Mouse (Mus musculus): ENCODE results near the gene Gm40193. TPM values are rescaled to one million over a fixed set of nuclear protein-coding genes. Genes with fewer than 3 reads are reported as not detected.
"Not testable (repeated sequence)": the region's sequence is repeated elsewhere in the genome, so short reads cannot be mapped to it uniquely, and the experiment has no call there.

Gene Gm40193
- polyA plus RNA-seq, 2 experiments: 1.2 TPM; not detected in 1

- peaks cover 5% of the 10 kb centered on the region for H3K4me1 ChIP-seq (ENCODE audit: control insufficient read depth, insufficient read depth, low read length)
- peak overlapping the region; percentile 72; the same call in 1 of the 2 replicates for H3K9ac ChIP-seq (ENCODE audit: low read depth, low read length, severe bottlenecking)
- H3K9me3 ChIP-seq (ENCODE audit: control insufficient read depth, low read length): no peaks in the 10 kb centered on the region
- H3K36me3 ChIP-seq (ENCODE audit: control insufficient read depth, insufficient read depth, low read length): peaks cover 26% of the 10 kb centered on the region
- H3K27me3 ChIP-seq (ENCODE audit: control insufficient read depth, insufficient read depth, low read length): no peaks in the 10 kb centered on the region
- TF ChIP-seq POLR2A (IDR thresholded peaks at IDR 0.05; ENCODE audit: borderline replicate concordance, extremely low read depth, insufficient read depth, insufficient read length): no peak
- H3K4me2 ChIP-seq (replicated peaks; ENCODE audit: low read depth, low read length, severe bottlenecking): peak overlapping the region; percentile 79
- DNase-seq (ENCODE audit: low spot score) (no peak), ATAC-seq (ENCODE audit: low FRiP score, low read depth) (no peak)
- peak overlapping the region; percentile 65 for H3K4me3 ChIP-seq (replicated peaks; ENCODE audit: low read length)
- WGBS: 90% methylated on average over 12 of the region's 12 CpGs
- no peak overlapping the region for H3K27ac ChIP-seq (replicated peaks; ENCODE audit: low read depth, low read length)
Observed at GRCm38 (mm10) chr11:70526211-70526610, 6.5 kb downstream of the Gm40193 start.

DNA sequence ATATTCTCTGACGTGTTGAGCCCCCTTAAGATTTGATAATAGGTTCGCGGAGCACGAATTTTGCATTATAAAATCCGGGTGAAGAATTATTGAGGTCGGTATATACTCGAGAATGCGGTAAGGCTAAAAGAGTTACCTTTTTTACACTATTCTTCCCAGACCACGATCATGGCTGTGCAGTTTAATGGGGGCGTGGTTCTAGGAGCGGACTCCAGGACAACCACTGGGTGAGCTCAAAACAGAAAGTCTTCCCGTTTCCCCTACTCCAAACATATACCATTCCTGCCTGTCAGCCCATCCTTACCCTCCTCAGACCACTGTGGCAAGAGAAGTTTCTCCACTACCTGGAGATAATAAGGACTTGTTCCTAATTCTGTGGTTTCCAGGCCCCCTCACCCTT is 7.0 kb downstream of the Gm40193 start:
- TF ChIP-seq POLR2A (IDR thresholded peaks at IDR 0.05; ENCODE audit: borderline replicate concordance, extremely low read depth, insufficient read depth, insufficient read length): no peak
- peaks cover 5% of the 10 kb centered on the region for H3K4me1 ChIP-seq (ENCODE audit: control insufficient read depth, insufficient read depth, low read length)
- peaks cover 26% of the 10 kb centered on the region for H3K36me3 ChIP-seq (ENCODE audit: control insufficient read depth, insufficient read depth, low read length)
- 1% methylated on average over 12 of the region's 12 CpGs for WGBS
- peak overlapping the region; percentile 72 for H3K9ac ChIP-seq (ENCODE audit: low read depth, low read length, severe bottlenecking)
- H3K27ac ChIP-seq (replicated peaks; ENCODE audit: low read depth, low read length): no peak overlapping the region
- peak overlapping the region; percentile 79 for H3K4me2 ChIP-seq (replicated peaks; ENCODE audit: low read depth, low read length, severe bottlenecking)
- H3K9me3 ChIP-seq (ENCODE audit: control insufficient read depth, low read length): no peaks in the 10 kb centered on the region
- no peak for DNase-seq (ENCODE audit: low spot score)
- peak overlapping the region; percentile 65 for H3K4me3 ChIP-seq (replicated peaks; ENCODE audit: low read length)
- peak; percentile 28; the same call in 1 of the 2 replicates for ATAC-seq (ENCODE audit: low FRiP score, low read depth)
- no peaks in the 10 kb centered on the region for H3K27me3 ChIP-seq (ENCODE audit: control insufficient read depth, insufficient read depth, low read length)

- H3K27ac ChIP-seq (replicated peaks; ENCODE audit: low read depth, low read length): no peak within 1 kb of the TSS
- peak; percentile 99 for DNase-seq (ENCODE audit: low spot score)
- under 1% methylated on average over 25 of the region's 26 CpGs for WGBS
- peak within 1 kb of the TSS; percentile 72 for H3K9ac ChIP-seq (ENCODE audit: low read depth, low read length, severe bottlenecking)
- peak within 1 kb of the TSS; percentile 65 for H3K4me3 ChIP-seq (replicated peaks; ENCODE audit: low read length)
- peak within 1 kb of the TSS; percentile 79 for H3K4me2 ChIP-seq (replicated peaks; ENCODE audit: low read depth, low read length, severe bottlenecking)
- peak; percentile 89; the same call in 1 of the 2 replicates for TF ChIP-seq POLR2A (IDR thresholded peaks at IDR 0.05; ENCODE audit: borderline replicate concordance, extremely low read depth, insufficient read depth, insufficient read length)
- H3K4me1 ChIP-seq (ENCODE audit: control insufficient read depth, insufficient read depth, low read length): peaks cover 5% of the 10 kb centered on the region
- no peaks in the 10 kb centered on the region for H3K9me3 ChIP-seq (ENCODE audit: control insufficient read depth, low read length)
- no peaks in the 10 kb centered on the region for H3K27me3 ChIP-seq (ENCODE audit: control insufficient read depth, insufficient read depth, low read length)
- peak; percentile 94 for ATAC-seq (ENCODE audit: low FRiP score, low read depth)
- H3K36me3 ChIP-seq (ENCODE audit: control insufficient read depth, insufficient read depth, low read length): peaks cover 26% of the 10 kb centered on the region
Observed at GRCm38 (mm10) chr11:70525184-70525678, 7.5 kb downstream of the Gm40193 start, which contains the start of gene Psmb6. TSS of gene Psmb6 (plus strand) at chr11:70525367.

DNA sequence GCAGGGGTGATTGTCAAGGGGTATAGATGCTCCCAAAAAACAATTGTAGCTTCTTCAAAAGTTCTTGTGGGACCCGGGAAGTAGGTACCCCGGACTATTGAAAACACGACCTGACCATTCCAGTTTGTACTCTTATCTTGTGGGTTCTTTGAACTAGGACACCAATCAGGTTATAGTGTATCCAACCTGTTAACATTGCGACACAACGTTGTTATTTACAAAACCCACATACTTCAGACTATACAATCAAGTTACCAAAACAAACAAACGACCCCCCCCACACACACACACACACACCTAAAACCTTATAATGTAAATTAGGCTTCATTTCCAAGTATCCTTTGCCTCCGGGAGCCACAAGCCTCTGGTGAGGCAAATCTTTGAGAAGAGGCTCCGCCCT is 8.0 kb downstream of the Gm40193 start:
- peak; percentile 16 for ATAC-seq (ENCODE audit: low FRiP score, low read depth)

DNA sequence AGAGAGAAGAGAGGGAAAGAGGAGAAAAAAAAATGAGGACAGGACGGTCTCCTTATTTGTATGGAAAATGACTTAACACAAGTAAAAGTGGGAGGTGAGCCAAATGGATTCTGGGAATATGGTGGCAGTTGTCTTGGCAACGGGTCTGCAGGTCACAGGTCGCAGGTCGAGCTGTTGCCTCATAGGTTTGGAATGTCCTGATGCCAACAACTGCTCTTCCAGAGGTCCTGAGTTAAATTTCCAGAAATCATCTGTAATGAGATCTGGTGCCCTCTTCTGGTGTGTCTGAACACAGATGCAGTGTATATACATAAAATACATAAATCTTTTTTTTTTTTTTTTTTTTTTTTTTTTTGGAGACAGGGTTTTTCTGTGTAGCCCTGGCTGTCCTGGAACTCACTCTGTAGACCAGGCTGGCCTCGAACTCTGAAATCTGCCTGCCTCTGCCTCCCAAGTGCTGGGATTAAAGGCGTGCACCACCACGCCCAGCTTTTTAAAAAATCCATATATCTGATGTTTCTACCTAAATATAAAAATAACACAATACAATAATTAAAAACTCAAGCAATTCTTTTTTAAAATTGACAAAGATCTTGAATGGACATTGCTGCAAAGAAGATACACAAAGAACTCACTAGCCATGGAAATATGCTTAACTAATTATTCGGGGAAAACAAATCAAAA is 9.3 kb downstream of the Gm40193 start:
- H3K9me3 ChIP-seq (ENCODE audit: control insufficient read depth, low read length); H3K4me3 ChIP-seq (replicated peaks; ENCODE audit: low read length); ATAC-seq (ENCODE audit: low FRiP score, low read depth); H3K4me2 ChIP-seq (replicated peaks; ENCODE audit: low read depth, low read length, severe bottlenecking); H3K27ac ChIP-seq (replicated peaks; ENCODE audit: low read depth, low read length); H3K9ac ChIP-seq (ENCODE audit: low read depth, low read length, severe bottlenecking); H3K4me1 ChIP-seq (ENCODE audit: control insufficient read depth, insufficient read depth, low read length); H3K27me3 ChIP-seq (ENCODE audit: control insufficient read depth, insufficient read depth, low read length); DNase-seq (ENCODE audit: low spot score): not testable (repeated sequence)
- H3K36me3 ChIP-seq (ENCODE audit: control insufficient read depth, insufficient read depth, low read length): peaks cover 22% of the 10 kb centered on the region
- 91% methylated on average over 8 of the region's 8 CpGs for WGBS

More for the DNA sequence above, 8.0 kb downstream of the Gm40193 start:
- Histone ChIP-seq H3K36me3 (ENCODE audit: control insufficient read depth, insufficient read depth, low read length) (peaks cover 26% of the 10 kb centered on the region), H3K27ac (replicated peaks; ENCODE audit: low read depth, low read length) (no peak overlapping the region), H3K4me1 (ENCODE audit: control insufficient read depth, insufficient read depth, low read length) (peaks cover 9% of the 10 kb centered on the region), H3K4me2 (replicated peaks; ENCODE audit: low read depth, low read length, severe bottlenecking) (peak overlapping the region; percentile 79), H3K9me3 (ENCODE audit: control insufficient read depth, low read length) (no peaks in the 10 kb centered on the region), H3K9ac (ENCODE audit: low read depth, low read length, severe bottlenecking) (0 out of 2 replicates have a peak overlapping the region, but pooled peaks have one; percentile 25), H3K27me3 (ENCODE audit: control insufficient read depth, insufficient read depth, low read length) (no peaks in the 10 kb centered on the region), H3K4me3 (replicated peaks; ENCODE audit: low read length) (peak overlapping the region; percentile 65)
- WGBS: 12% methylated on average over 8 of the region's 8 CpGs
- TF ChIP-seq POLR2A (IDR thresholded peaks at IDR 0.05; ENCODE audit: borderline replicate concordance, extremely low read depth, insufficient read depth, insufficient read length): no peak
- DNase-seq (ENCODE audit: low spot score): no peak

Data from limb, embryonic 14.5 days (tissue).